Mouse (Mus musculus): ENCODE measurements around the gene Ccdc103.

Gene Ccdc103

GRCm38 (mm10) chr11:102880585-102881313, at the start of gene Ccdc103, which contains the start of gene Eftud2:
Gene Ccdc103 (plus strand): TSS chr11:102881204.
Gene Eftud2 (minus strand): TSS chr11:102880985.
- peak; percentile 96 for DNase-seq (ENCODE audit: low read depth, low spot score)

- no peak for DNase-seq (ENCODE audit: low read depth, low spot score)
Observed at GRCm38 (mm10) chr11:102832700-102833297, 48.2 kb upstream of the Ccdc103 start.

- DNase-seq (ENCODE audit: low read depth, low spot score) = no peak
Observed at GRCm38 (mm10) chr11:102834219-102834618, 46.8 kb upstream of the Ccdc103 start.

GRCm38 (mm10) chr11:102835549-102835948, 45.5 kb upstream of the Ccdc103 start, which contains the start of gene Higd1b:
Gene Higd1b (plus strand): TSS chr11:102835849.
- DNase-seq (ENCODE audit: low read depth, low spot score) = no peak

GRCm38 (mm10) chr11:102836146-102836545, 44.9 kb upstream of the Ccdc103 start:
- no peak for DNase-seq (ENCODE audit: low read depth, low spot score)

- DNase-seq (ENCODE audit: low read depth, low spot score) = no peak
Observed at GRCm38 (mm10) chr11:102837385-102837784, 43.6 kb upstream of the Ccdc103 start.

GRCm38 (mm10) chr11:102838126-102838525, 42.9 kb upstream of the Ccdc103 start:
- no peak for DNase-seq (ENCODE audit: low read depth, low spot score)

GRCm38 (mm10) chr11:102838616-102839150, 42.3 kb upstream of the Ccdc103 start:
- no peak for DNase-seq (ENCODE audit: low read depth, low spot score)

- no peak for DNase-seq (ENCODE audit: low read depth, low spot score)
Observed at GRCm38 (mm10) chr11:102845926-102846325, 35.1 kb upstream of the Ccdc103 start.

- peak; percentile 73 for DNase-seq (ENCODE audit: low read depth, low spot score)
Observed at GRCm38 (mm10) chr11:102851883-102852282, 29.1 kb upstream of the Ccdc103 start.

- peak; percentile 25 for DNase-seq (ENCODE audit: low read depth, low spot score)
Observed at GRCm38 (mm10) chr11:102853760-102854159, 27.2 kb upstream of the Ccdc103 start.

- DNase-seq (ENCODE audit: low read depth, low spot score) = no peak
Observed at GRCm38 (mm10) chr11:102855941-102856340, 25.1 kb upstream of the Ccdc103 start.

- DNase-seq (ENCODE audit: low read depth, low spot score) = no peak
Observed at GRCm38 (mm10) chr11:102858951-102859350, 22.1 kb upstream of the Ccdc103 start.

GRCm38 (mm10) chr11:102859933-102860332, 21.1 kb upstream of the Ccdc103 start:
- peak; percentile 88 for DNase-seq (ENCODE audit: low read depth, low spot score)

- DNase-seq (ENCODE audit: low read depth, low spot score) = peak; percentile 86
Observed at GRCm38 (mm10) chr11:102864272-102864671, 16.7 kb upstream of the Ccdc103 start.

GRCm38 (mm10) chr11:102874801-102875334, 6.1 kb upstream of the Ccdc103 start:
- peak; percentile 94 for DNase-seq (ENCODE audit: low read depth, low spot score)

- DNase-seq (ENCODE audit: low read depth, low spot score) = no peak
Observed at GRCm38 (mm10) chr11:102879558-102879957, 1.4 kb upstream of the Ccdc103 start.

- DNase-seq (ENCODE audit: low read depth, low spot score) = peak; percentile 41
Observed at GRCm38 (mm10) chr11:102881314-102882198, 552 bp downstream of the Ccdc103 start.

GRCm38 (mm10) chr11:102884616-102885219, 3.7 kb downstream of the Ccdc103 start, which contains the start of gene Fam187a:
Gene Fam187a (plus strand): TSS chr11:102885169.
- peak; percentile 53 for DNase-seq (ENCODE audit: low read depth, low spot score)

GRCm38 (mm10) chr11:102887433-102887832, 6.4 kb downstream of the Ccdc103 start:
- no peak for DNase-seq (ENCODE audit: low read depth, low spot score)

- DNase-seq (ENCODE audit: low read depth, low spot score) = peak; percentile 83
Observed at GRCm38 (mm10) chr11:102888135-102888534, 7.1 kb downstream of the Ccdc103 start.
